Mouse (Mus musculus) spleen, postnatal 10 days (tissue): ENCODE measurements around the gene Tmem232.
"Not testable (repeated sequence)": the region's sequence is repeated elsewhere in the genome, so short reads cannot be mapped to it uniquely, and the experiment has no call there.

ENCODE experiments used
- DNase-seq, 2 experiments: peaks; one replicate each; pipeline ENCODE4 v3.0.0; 2021 to 2022; ENCODE audit warnings: low spot score in 2 of 2

Tmem232 gene

DNA sequence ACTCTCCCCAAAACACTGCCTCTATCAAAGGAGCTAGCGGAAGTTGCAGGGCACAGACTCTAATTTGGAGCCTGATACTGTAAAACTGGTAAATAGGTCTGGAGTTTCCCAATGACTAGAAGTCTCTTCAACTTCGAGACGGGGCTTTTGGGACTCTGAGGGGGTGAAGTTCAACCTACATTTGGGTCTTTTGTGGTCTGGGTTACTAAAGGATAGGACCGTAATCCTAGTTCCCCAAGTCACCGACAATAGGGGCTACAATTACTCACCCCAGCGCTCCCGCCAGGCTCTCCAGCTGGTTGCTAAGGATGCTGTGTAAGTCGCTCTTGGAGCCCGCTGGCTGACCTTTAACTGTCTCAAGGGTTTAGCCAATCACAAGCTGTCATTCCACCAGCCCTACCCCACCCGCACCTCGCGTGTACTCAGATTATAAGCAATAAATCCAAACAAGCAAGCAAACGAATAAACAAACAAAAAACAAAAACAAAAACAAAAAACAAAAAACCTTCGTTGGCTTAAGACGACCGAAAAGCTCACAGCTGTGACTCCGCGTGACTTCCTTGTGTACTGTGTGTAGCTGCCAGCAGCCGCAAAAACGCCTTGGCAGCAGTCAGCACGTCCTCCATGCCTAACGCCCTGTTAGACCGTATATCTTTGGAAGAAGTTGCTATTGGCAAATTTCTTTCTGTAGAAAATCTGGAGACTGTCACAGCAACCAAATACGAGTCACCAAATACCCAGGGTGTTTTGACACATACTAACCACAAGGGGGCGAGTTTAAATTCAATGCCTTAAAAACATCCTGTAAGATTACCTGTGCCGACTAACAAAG lies at the start of gene Tmem232:
TSS of gene Tmem232 (minus strand) at position 342 of the 832 bp plus-strand sequence.
- peak in 1 of 2 experiments; percentile 17 for DNase-seq

DNA sequence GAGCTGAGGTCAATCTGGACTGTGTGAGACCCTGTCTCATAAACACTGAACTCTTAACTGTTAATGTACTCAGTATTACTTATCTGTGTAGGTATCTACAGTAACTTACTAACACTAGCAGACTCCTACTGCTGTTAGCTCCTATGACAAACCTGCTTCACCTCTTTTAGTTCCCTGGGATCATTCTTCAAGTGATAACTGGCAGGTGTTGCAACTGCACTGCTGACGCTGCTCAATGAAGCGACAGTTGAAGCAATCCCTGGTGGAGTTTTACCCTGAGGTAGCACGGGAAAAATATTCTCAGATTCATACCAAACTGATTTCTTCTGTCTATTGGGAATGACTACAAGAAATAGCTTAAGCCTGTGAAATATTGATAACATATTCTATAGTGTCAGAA lies 46.3 kb upstream of the Tmem232 start:
- no peak for DNase-seq

DNA sequence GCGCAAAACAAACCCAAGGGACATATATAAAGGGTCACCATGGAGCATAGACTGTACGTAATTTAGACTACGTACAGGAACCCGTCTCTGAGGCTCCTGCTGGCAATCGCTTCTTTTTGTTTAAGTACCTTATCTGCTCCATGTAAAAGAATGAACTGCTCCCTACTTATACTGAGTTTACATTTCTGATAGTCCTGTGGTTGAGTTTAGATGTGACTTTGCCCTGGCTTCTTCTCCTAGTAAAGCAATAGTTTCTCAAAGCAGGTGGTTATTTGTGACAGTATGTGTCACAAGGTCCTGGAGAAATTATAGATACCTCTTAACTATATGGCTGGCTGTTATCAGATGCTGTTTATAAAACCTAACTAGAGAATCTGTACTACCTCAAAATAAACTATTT lies 40.9 kb upstream of the Tmem232 start:
- no peak for DNase-seq

DNA sequence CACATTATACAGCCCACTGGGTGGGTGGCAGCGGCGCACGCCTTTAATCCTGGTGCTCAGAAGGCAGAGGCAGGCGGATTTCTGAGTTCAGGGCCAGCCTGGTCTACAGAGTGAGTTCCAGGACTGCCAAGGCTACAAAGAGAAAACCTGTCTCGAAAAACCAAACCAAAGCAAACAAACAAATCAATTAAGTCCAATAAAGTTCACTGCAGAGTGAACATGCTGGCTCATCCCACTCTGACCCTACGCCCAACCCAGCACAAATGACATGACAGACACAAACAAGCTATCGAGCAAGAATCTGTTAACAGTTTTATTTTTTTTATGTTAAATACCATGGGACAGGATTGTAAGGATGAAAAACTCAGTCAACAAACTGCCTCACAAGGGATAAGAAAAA lies 39.2 kb upstream of the Tmem232 start:
- no peak for DNase-seq

DNA sequence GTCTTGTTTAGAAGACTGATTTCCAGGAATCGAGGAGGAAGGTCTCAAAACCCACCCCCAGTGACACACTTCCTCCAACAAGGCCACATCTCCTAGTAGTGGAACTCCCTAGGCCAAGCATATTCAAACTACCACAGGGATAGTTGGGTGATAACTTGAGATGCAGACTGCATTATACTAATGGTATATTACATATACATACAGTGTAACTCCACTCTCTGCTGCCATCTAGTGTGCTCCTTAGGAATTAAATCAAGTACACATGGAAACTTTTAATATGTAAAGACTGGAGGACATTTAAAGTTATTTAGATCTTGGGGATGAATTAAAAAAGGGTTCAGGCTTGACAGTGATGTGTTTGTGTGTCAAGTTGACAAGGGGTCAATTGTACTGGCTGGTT lies 34.8 kb upstream of the Tmem232 start:
- DNase-seq = no peak

DNA sequence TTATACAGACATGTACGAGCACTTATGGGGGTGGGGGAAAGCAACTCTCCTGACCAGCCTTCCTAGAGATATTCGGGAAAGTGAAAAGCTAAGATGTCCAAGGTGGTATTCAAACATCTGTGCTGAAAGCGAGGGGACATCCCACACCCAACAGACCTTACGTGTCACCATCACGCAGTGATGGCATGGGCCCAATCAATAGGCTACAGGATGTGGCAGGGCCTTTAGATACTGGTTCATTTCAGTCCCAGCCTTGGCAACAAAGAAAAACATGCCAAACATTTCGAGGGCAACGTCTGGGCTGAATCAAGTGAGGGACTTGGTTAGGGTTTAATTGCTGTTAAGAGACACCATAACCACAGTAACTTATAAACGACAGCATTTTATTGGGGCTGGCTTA lies 34.3 kb upstream of the Tmem232 start:
- no peak for DNase-seq

DNA sequence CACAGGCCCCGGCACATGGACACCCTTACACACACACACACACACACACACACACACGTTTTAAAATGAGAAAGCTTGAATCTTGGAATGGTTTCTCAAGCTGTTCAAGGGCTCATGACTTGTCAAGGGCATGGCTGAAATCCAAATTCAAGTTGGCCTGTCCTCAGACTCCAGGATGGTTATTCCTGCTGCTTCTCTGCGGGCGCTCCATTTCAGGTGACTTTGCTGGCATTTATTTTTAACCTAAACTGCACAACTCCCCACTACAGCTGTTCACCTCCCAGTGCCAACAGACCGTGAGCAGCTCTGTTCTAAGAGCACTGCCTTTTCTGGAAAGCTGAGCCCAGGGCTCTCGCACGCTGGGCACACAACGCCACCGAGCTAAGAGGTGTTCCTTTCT lies 31.3 kb upstream of the Tmem232 start:
- DNase-seq = no peak

DNA sequence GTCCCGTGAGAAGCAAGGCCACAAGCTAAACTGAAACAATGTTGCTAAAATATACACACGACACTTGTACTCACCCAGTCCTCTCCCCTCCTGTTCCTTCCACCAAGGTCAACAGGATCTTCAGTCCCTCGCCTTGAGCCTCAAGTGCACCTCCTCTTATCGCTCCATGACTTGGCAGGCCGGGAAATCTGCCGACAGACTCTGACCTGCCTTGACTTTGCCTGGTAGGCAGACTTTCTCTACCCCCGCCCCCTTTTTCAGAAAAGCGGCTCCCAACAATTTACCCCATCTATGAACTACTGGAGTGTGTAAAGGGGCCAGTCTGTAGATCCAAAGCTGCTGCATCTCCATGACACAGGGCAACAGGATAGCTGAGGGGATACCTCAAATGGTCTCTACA lies 30.9 kb upstream of the Tmem232 start:
- DNase-seq = no peak

DNA sequence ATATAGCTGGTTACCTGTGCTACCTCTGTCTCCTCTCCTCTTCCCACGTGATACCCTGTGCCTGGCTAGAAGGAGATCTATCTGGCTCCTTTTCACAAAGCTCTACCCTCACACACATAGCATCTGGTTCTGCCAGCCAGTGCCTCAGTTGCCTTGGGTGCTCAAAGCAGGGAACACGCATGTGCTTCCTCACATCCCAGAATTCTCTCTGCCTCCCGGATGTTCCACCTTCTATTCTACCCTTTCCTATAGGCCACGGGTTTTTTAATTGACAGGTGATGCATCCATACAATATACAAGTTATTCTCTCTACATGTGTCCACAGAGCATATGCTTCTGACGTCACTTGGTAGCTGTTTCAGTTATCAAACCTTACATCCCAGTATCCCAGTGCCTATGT lies 23.6 kb upstream of the Tmem232 start:
- no peak for DNase-seq

DNA sequence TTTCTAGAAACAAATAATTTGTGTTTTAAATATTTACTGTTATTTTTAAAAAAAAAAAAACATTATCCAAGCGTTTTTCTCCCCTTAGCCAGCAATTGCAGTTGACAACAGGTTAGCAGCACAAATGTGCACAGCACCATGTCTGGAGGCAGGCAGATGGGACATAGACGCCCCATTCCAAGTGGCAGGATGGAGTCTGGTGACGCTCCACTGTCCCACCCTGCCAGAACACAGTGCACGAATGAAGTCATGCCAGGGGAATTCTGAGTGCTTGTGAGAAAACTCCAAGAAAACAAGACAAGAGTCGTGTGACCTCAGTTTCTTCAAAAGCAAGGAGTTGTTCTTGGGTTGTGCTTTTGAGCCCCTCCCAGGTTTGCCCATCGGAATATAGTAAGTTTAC lies 22.8 kb upstream of the Tmem232 start:
- DNase-seq = no peak

DNA sequence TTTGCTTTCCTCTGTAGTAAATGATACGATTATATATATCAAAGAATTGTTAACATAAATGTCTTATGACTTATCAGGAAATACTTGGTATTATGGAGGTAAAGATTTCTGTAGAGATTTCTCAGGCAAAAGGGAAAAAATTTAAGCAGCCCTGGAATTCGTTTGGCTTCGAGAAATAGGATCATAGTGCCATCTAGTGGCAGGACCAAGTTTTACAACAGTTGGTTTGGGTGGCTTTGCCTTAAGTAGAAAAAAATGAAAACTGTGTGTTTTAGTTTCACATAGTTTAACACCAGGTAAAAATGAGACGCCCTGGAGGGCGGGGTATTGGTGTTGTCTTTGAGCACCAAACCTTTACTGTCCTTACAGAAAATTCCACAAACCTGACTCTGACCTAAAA lies 22.2 kb upstream of the Tmem232 start:
- peak; percentile 50 to 76 for DNase-seq

DNA sequence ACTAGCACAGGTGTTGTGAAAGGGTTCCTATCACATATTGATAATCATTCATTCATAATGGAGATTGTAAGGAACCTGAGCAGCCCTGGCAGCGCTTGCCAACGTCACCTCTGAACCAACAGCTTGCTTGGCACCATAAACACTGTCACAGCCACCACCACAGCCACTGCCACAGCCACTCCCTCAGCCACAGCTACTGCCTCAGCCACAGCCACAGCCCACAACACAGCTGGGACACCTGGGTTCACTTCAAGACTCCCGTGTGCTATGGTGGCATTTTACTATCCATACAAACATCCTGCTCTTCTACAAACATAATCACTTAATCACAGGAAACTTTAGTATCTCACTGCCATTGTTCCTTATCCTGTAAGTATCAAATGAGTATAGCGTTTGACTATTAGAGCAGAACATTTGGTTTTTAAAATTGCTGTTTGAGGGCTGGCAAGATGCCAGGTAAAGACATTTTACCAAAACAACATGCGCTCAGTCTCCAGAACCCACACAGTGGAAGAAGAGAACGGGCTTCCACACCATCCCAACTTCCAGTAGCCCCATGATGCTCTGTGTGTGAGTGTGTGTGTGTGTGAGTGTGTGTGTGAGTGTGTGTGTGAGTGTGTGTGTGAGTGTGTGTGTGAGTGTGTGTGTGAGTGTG lies 20.9 kb upstream of the Tmem232 start:
- DNase-seq = no peak

DNA sequence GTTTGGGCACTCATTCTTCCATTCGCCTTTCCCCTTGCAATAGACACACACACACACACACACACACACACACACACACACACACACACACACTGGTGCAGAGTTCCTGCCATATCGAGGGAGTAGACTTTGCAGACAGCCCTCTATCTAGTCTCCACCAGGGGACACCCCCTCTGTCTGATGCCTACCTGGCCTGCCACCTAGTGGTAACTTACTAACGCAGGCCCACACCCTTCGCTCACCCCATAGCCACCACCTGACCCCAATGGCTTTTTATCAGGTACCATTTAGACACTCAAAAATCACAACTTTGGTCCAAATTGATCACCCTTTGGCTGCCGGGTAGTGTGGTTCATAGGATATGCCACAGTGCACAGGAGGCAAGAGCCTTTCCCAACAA lies 18.7 kb upstream of the Tmem232 start:
- peak in 1 of 2 experiments; percentile 63 for DNase-seq

DNA sequence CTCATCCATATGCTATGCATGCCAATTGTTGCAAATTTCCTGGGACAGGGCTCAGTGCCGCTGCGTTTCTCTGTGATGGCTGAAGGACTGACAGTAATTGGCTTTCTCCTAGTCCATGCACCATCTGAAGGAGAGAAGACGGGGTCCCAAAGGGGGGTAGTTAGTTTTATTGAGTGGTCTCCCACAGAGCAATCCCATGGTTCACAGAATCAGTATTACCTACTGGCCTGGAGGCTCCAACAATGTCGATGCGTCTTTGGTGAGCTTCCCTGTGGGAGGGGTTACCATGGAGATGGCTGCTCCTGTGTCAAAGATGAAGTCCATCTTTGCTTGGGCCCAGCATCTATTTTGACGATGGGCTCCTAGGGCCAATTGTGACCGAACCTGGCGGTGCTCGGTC lies 18.2 kb upstream of the Tmem232 start:
- DNase-seq = no peak

DNA sequence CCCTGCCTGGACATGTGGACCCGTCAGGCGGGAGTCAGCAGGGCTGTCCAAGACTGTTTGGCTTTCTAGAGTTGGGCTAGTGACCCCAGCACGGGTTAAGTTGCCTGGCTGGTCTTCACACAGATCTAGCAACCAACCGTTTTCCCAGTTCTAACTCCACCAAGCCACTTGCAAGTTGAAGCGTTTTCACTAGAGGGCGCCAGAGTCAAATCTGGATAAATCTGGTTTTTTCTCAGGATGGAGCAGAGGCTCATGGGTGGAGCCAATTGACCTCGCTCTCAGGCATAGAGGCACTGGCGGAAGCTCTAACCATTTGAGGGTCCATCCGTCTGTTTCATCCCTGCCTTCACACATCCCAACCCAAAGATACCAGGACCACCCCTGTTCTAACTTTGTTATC lies 17.6 kb upstream of the Tmem232 start:
- peak; percentile 61 to 76 for DNase-seq

DNA sequence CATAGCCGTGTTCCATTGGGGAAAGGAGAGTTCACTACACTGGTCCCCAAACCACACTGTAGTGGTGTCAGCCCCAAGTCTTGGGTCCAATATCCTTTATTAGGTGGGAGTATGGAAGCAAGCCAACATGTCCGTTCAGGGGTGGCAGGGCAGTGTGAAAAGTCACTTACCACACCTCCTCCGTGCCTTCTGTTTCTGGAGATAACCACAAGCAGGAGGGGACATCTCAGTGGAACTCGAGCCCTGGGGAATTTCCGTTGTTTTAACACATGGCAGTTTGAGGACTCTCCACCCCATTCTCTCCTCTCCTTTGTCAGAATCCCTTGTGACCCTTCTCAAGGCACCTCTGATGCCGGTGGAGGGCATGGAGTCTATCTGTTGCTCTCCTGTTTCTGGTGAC lies 16.6 kb upstream of the Tmem232 start:
- DNase-seq = peak; percentile 14 to 29

DNA sequence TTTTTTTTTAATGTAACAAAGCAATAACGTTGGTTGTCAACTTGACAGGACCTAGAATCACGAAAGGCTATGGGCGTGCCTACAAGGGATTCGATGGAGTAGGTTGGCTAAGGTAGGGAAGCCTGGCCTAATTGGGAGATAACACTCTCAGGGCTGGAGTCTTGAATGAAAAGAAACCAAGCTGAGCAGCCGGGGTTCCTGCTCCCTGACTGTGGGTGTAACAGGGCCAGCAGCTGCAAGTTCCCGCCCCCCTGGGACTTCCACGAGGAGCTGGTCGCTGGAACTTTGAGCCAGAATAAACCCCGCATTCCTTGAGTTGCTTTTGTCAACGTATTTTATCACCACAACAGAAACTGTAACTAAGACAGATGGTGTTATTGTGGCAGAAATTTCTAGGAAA lies 16.2 kb upstream of the Tmem232 start:
- no peak for DNase-seq

DNA sequence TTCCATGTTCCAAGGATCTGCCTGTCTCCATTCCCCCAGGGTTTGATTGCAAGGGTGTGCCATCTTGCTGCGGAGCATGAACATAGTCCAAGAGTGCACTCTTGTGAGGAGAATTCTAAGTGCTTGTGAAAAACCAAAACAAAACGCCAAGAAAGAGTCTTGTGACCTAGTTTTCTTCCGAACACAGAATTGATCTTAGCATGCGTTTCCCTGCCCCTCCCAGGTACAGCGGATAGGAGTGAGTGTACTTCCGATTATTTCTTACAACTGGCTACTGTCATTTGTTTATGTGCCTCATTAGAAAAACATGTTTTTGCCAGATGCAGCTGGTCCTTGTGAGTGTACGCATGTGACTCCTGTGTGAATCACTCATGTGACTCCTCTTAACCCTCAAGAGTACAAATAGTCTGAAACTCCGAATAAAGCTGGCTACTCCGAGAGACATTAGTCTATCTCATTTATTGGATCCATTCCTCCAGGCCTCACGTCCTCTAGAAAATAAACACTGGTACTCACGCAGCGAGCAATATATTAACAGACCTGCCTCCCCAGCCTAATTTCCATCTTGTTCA lies 11.9 kb upstream of the Tmem232 start:
- no peak for DNase-seq

DNA sequence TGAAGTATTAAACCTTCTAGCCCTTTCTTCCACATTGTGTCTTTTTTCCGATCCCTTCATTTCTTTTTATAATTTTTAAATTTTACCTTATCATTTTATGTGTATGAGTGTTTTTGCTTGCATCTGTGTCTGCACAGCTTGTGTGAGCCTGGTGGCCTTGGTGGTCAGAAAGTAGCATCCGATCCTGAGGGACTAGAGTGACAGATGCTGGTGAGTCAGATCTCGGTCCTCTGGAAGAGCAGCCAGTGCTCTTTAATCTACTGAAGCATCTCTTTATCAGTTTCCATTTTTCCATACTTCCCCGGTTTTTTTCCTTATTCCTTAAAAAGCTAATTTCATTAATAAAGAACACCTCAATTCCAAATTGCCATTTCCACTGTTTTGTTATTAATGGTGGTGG lies 9.8 kb upstream of the Tmem232 start:
- no peak for DNase-seq

DNA sequence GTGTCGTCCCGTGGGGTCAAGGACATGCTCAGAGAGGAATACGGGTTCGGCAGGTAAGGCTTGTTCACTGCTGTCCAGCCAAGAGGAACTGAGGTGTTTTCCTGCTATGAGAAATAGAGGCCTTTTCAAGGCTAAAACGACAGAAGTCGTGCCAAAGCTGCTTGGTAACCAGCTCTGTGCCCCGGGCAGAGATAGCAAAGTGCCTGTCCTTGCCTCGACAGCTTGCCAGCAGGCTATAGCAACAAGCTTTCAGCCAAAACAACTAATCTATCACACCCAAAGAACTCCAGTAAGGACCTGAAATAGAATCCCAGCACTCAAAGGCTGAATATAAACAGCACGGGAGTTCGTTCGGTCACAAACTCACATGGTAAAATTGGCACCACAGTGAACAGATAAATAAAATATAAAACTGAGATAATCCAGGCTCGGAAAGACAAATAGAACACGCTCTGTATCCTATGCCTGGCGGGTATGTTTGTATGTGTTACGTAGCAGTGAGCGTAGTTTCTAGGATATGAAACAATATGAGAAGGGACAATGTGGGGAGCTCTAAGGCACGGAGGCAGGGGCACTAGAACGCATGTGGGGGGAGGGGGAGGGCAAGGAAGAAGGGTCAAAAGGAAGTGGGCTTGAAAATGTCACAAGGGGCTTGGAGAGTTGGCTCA lies 8.2 kb upstream of the Tmem232 start:
- DNase-seq = no peak

DNA sequence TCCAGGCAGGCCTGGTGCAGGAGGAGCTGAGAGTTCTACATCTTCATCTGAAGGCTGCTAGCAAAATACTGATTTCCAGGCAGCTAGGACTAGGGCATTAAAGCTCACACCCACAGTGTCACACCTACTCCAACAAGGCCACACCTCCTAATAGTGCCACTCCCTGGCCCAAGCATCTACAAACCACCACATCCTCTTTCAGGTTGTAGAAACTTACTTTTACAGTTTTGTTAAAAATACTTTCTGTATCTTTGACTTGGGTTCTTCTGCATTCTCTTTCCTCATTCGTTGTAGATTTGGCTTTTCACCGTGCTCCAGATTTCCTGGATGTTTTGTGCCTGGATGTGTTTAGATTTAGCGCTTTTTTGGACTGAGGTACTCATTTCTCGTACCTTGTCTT lies 5.6 kb upstream of the Tmem232 start:
- DNase-seq = not testable (repeated sequence)

DNA sequence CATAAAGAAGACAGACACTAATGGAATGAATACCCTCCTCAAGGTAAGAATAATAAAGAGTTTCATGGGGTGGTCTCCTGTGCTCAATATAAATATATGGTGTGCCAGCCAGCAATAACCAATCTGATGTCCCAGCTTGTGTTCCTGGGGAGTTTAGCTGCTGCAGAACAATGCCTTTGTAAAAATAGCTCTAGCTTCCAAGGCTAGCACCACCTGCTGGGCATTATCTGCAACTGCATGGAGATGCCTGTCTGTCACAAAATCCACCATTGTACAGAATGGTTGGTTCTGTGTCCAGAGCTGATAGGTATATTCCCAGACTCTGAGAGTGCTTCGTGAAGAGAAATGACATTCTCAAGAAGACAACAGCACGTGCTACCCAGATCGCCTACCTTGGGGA lies 4.4 kb downstream of the Tmem232 start:
- peak; percentile 10 to 54 for DNase-seq

DNA sequence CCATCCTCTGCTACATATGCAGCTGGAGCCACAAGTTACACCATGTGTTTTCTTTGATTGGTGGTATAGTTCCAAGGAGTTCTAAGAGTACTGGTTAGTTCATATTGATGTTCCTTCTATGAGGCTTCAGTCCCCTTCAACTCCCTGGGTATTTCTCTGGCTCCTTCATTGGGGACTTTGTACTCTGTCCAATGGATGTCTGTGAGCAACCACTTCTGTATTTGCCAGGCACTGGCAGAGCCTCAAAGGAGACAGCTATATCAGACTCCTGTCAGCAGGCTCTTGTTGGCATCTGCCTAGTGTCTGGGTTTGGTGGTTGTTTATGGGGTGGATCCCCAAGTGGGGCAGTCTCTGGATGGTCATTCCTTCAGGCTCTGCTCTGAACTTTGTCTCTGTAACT lies 8.2 kb downstream of the Tmem232 start:
- not testable (repeated sequence) for DNase-seq
